Mouse (Mus musculus): ENCODE measurements around the gene Fam76a.

DNA sequence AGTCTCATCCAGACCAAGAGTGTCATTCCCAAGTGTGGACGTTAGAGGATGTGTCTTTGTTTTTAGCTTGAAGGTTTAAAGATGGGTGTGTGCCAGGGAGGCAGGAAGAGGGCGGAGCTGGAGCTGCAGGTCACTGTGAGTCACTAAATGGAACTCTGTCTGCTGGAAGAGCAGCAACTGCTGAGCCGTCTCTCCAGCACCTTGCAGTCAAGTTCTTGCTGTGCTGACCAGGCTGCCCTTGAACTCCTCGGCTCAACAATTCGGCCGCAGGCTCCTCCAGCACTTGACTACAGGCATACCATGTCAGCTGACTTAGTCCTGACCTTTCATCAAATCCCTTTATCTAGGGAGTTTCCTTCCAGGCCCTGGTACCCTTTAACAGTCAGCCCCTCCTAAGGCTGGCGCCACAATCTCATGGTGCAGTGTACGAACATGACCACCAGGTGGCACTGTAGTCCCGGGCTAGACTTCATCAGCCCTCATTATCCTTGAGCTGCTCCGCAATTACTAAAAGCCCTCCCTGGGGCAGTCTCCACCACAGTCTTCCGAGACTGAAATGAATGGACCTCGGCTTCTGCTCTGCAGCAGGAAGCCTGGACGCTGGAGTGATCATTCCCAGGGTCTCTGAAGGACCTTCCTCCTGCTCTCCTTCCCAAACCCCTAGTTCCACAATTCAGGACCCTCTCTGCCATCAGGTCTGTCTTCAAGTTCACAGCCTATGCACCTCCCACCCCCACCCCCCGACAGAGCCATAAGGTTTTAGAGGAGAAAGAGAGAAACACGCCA is 23.1 kb upstream of the Fam76a start:
- TF ChIP-seq POLR2A (IDR thresholded peaks at IDR 0.05; ENCODE audit: control insufficient read depth, low read depth, low read length) (peak; percentile 31; the same call in 1 of the 2 replicates), CTCF (IDR thresholded peaks at IDR 0.05; ENCODE audit: control insufficient read depth, insufficient read depth, insufficient replicate concordance, low read depth, low read length) (peak; percentile 96)

Measured in testis, adult 2 months (tissue).